8 mouse cellular contexts compared by ENCODE assay signal in genomic region chr1:42713104-42713932, GRCm38 (mm10). TPM values are rescaled to one million over a fixed set of nuclear protein-coding genes. Genes with fewer than 3 reads are reported as not detected.
DNase-seq lines count a peak whose midpoint lies in the region; ATAC-seq and TF ChIP-seq lines count a peak whose summit lies in the region.

No protein-coding gene starts in this region.

- peak; percentile 12 for DNase-seq in adrenal gland, postnatal 10 days
- no peak for DNase-seq in adrenal gland, adult 18-20 months (ENCODE audit: low spot score in 2 of 2)
- DNase-seq in heart, postnatal 0 days (ENCODE audit: low spot score): no peak
- peak; percentile 70 for DNase-seq in limb, embryonic 11.5 days (ENCODE audit: low spot score)
- DNase-seq in retina, postnatal 1 day: peak; percentile 69
- no peak for DNase-seq in B cell, adult 2 months

- WGBS in heart, postnatal 0 days: 1% methylated on average over 46 of the region's 46 CpGs
- under 1% methylated on average over 46 of the region's 46 CpGs for WGBS in limb, embryonic 11.5 days

- H3K9me3 ChIP-seq in megakaryocyte, embryonic 14.5 days: no peaks in the 10 kb centered on the region
- H3K9me3 ChIP-seq in heart, postnatal 0 days (replicated peaks; ENCODE audit: control insufficient read depth, low read length): no peaks in the 10 kb centered on the region
- no peaks in the 10 kb centered on the region for H3K9me3 ChIP-seq in limb, embryonic 11.5 days (ENCODE audit: control insufficient read depth, low read length)

- H3K27me3 ChIP-seq in megakaryocyte, embryonic 14.5 days (replicated peaks): peaks cover 80% of the 10 kb centered on the region
- peaks cover 83% of the 10 kb centered on the region for H3K27me3 ChIP-seq in heart, postnatal 0 days (ENCODE audit: control insufficient read depth, insufficient read depth, low read length)
- peaks cover 71% of the 10 kb centered on the region for H3K27me3 ChIP-seq in limb, embryonic 11.5 days (ENCODE audit: control insufficient read depth, insufficient read depth, low read length)

- no peak overlapping the region for H3K9ac ChIP-seq in heart, postnatal 0 days (replicated peaks; ENCODE audit: low read depth, low read length)
- H3K9ac ChIP-seq in limb, embryonic 11.5 days (ENCODE audit: low read length): no peak overlapping the region

- TF ChIP-seq EP300 in heart, postnatal 0 days (IDR thresholded peaks at IDR 0.05; ENCODE audit: low read depth): no peak

- H3K27ac ChIP-seq in heart, postnatal 0 days (ENCODE audit: low read depth): no peak overlapping the region
- no peak overlapping the region for H3K27ac ChIP-seq in limb, embryonic 11.5 days (replicated peaks; ENCODE audit: low read depth, low read length)

- H3K36me3 ChIP-seq in megakaryocyte, embryonic 14.5 days (replicated peaks; ENCODE audit: low read length): no peaks in the 10 kb centered on the region
- no peaks in the 10 kb centered on the region for H3K36me3 ChIP-seq in heart, postnatal 0 days (replicated peaks; ENCODE audit: control insufficient read depth, insufficient read depth, low read length)
- H3K36me3 ChIP-seq in limb, embryonic 11.5 days (ENCODE audit: control insufficient read depth, insufficient read depth, low read length): no peaks in the 10 kb centered on the region

- no peak for TF ChIP-seq CTCF in heart, postnatal 0 days (IDR thresholded peaks at IDR 0.05; ENCODE audit: low read depth)

- H3K4me1 ChIP-seq in megakaryocyte, embryonic 14.5 days: peaks cover 23% of the 10 kb centered on the region
- peaks cover 9% of the 10 kb centered on the region; the same call in 1 of the 2 replicates for H3K4me1 ChIP-seq in heart, postnatal 0 days (ENCODE audit: control insufficient read depth, insufficient read depth)
- no peaks in the 10 kb centered on the region for H3K4me1 ChIP-seq in limb, embryonic 11.5 days (ENCODE audit: control insufficient read depth, insufficient read depth, low read length)

- no peak for ATAC-seq in megakaryocyte, adult 5-6 weeks (ENCODE audit: poor library complexity, severe bottlenecking)
- no peak for ATAC-seq in heart, postnatal 0 days (ENCODE audit: insufficient read depth, low read depth)
- ATAC-seq in limb, embryonic 11.5 days (ENCODE audit: insufficient number of reproducible peaks, low FRiP score, low TSS enrichment, low read depth): no peak

- peak overlapping the region; percentile 88 for H3K4me3 ChIP-seq in megakaryocyte, embryonic 14.5 days (replicated peaks)
- peak overlapping the region; percentile 43 for H3K4me3 ChIP-seq in heart, postnatal 0 days (ENCODE audit: low read depth, low read length)
- H3K4me3 ChIP-seq in limb, embryonic 11.5 days (ENCODE audit: low read depth, low read length): peak overlapping the region; percentile 3

- H3K4me2 ChIP-seq in heart, postnatal 0 days (ENCODE audit: low read depth, low read length): peak overlapping the region; percentile 68
- peak overlapping the region; percentile 68 for H3K4me2 ChIP-seq in limb, embryonic 11.5 days (ENCODE audit: low read depth, severe bottlenecking)

RNA-seq across cellular contexts. Expression of gene Pou3f3, which starts 17.8 kb away (rescaled TPM):
- total RNA-seq in adrenal gland, postnatal 10 days (2021): under 1 TPM; 0.03 TPM
- not detected for total RNA-seq in adrenal gland, adult 18-20 months (2021)
- not detected in 2 replicates for polyA plus RNA-seq in megakaryocyte, embryonic 14.5 days (2012; ENCODE audit: insufficient read depth, low replicate concordance)
- not detected in 2 replicates for total RNA-seq in megakaryocyte, adult 5-6 weeks (2015)
- total RNA-seq in megakaryocyte, adult 5-6 weeks (2017): not detected in 2 replicates
- total RNA-seq in heart, postnatal 0 days (2014; rRNA removed; ENCODE audit: low replicate concordance): not detected in 2 replicates
- not detected in 2 replicates for polyA plus RNA-seq in heart, postnatal 0 days (2015; fragmentation: Nextera tagmentation; extraction: Ambion mirVana)
- 0.04 and 0.19 TPM in 2 replicates for polyA plus RNA-seq in limb, embryonic 11.5 days (2014; fragmentation: Nextera tagmentation; extraction: Ambion mirVana)

Comparison
In these comparisons a context has a peak if more than half of its experiments do, and no peak if none do; other contexts are left out.
1. DNase-seq: peak in adrenal gland, postnatal 10 days (single experiment), limb, embryonic 11.5 days (single experiment) and retina, postnatal 1 day (single experiment); none in adrenal gland, adult 18-20 months (0 of 2), heart, postnatal 0 days (single experiment) and B cell, adult 2 months (0 of 2).
2. H3K4me3 ChIP-seq: peak in every context shown above with its lines; median percentile 88 in megakaryocyte, embryonic 14.5 days; 43 in heart, postnatal 0 days; 3 in limb, embryonic 11.5 days.